ENCODE assay signal across 10 mouse cellular contexts in the genomic region with DNA sequence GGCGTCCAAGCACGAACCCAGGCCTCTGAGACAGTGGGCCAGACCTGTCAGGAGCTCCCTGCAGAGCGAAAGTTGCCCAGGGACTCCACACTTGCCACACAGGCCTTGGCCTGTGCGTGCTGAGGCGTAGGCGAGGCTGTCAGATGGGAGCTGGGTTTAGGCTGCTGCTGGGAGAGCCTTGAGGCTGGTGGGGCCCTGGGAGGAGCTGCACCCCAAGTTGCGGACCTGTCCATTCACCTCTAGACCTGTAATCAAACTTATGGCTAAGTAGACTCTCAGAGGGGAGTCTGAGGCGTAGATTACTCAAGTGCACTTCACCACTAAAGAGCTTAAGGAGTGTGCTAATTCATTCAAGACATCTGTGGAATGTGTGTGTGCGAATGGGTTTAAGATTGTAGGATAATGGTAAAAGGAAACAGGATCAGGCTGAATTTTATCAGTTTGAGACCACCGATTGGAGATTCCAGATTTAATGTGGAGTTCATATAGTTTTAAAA. TPM values are rescaled to one million over a fixed set of nuclear protein-coding genes. Genes with fewer than 3 reads are reported as not detected.
DNase-seq lines count a peak whose midpoint lies in the region; ATAC-seq and TF ChIP-seq lines count a peak whose summit lies in the region.
"Had no signal": no experiment of that assay in that cellular context is flagged by ENCODE, and none has a peak within 500 bp of the region (broad histone marks: within the 10 kb centered on the region; RNA-seq: fewer than 3 reads in every experiment).

No protein-coding gene starts in this region.

- ATAC-seq in limb, embryonic 12.5 days (ENCODE audit: insufficient number of reproducible peaks, insufficient read depth, low FRiP score, low TSS enrichment, low read depth), result no peak
- ATAC-seq in neural tube, embryonic 15.5 days (ENCODE audit: low FRiP score), result no peak; the same call in 1 of the 2 replicates

- H3K79me2 ChIP-seq in liver, adult 2 months (ENCODE audit: control insufficient read depth, insufficient read depth, low read length), result peaks cover 8% of the 10 kb centered on the region; the same call in 1 of the 2 replicates

- H3K9me3 ChIP-seq in limb, embryonic 12.5 days, result no peaks in the 10 kb centered on the region
- H3K9me3 ChIP-seq in neural tube, embryonic 15.5 days (replicated peaks), result no peaks in the 10 kb centered on the region

- peak overlapping the region; percentile 79 for H3K27ac ChIP-seq in liver, adult 2 months (replicated peaks; ENCODE audit: insufficient read depth, low read depth, low read length)
- peak overlapping the region; percentile 79 for H3K27ac ChIP-seq in embryonic fibroblast, embryonic 13.5 days (ENCODE audit: insufficient read depth, low read length)
- H3K27ac ChIP-seq in limb, embryonic 12.5 days, result peak overlapping the region; percentile 87
- peak overlapping the region; percentile 96 for H3K27ac ChIP-seq in neural tube, embryonic 15.5 days (replicated peaks)

- peaks cover 7% of the 10 kb centered on the region for H3K4me1 ChIP-seq in liver, adult 2 months (ENCODE audit: control insufficient read depth, insufficient read depth, low read length)
- no peaks in the 10 kb centered on the region for H3K4me1 ChIP-seq in embryonic fibroblast, embryonic 13.5 days (ENCODE audit: control insufficient read depth, insufficient read depth, low read length)
- H3K4me1 ChIP-seq in limb, embryonic 12.5 days (replicated peaks), result peaks cover 8% of the 10 kb centered on the region; the same call in 1 of the 2 replicates
- H3K4me1 ChIP-seq in neural tube, embryonic 15.5 days, result peaks cover 17% of the 10 kb centered on the region

- TF ChIP-seq POLR2A in liver, adult 2 months (IDR thresholded peaks at IDR 0.05; ENCODE audit: extremely low read depth, insufficient read depth, low read length), result no peak
- TF ChIP-seq POLR2A in embryonic fibroblast, embryonic 13.5 days (IDR thresholded peaks at IDR 0.05; ENCODE audit: low read depth, low read length), result peak; percentile 73

- WGBS in liver, adult 2 months, result 9% methylated on average over 10 of the region's 10 CpGs
- 11% methylated on average over 10 of the region's 10 CpGs for WGBS in limb, embryonic 12.5 days
- WGBS in neural tube, embryonic 15.5 days, result 15% methylated on average over 10 of the region's 10 CpGs

- H3K9ac ChIP-seq in liver, adult 2 months (ENCODE audit: low read depth, low read length), result peak overlapping the region; percentile 83
- peak overlapping the region; percentile 79 for H3K9ac ChIP-seq in limb, embryonic 12.5 days (replicated peaks)
- H3K9ac ChIP-seq in neural tube, embryonic 15.5 days (replicated peaks), result peak overlapping the region; percentile 94

- H3K27me3 ChIP-seq in liver, adult 2 months (ENCODE audit: control insufficient read depth, insufficient read depth, low read length), result no peaks in the 10 kb centered on the region
- no peaks in the 10 kb centered on the region for H3K27me3 ChIP-seq in limb, embryonic 12.5 days
- H3K27me3 ChIP-seq in neural tube, embryonic 15.5 days (replicated peaks), result no peaks in the 10 kb centered on the region

- no peak for DNase-seq in liver, adult 2 months (ENCODE audit: extremely low read depth, low read depth, low spot score)
- no peak for DNase-seq in liver
- DNase-seq in embryo, embryonic 10.5 days (ENCODE audit: low spot score), result no peak
- no peak for DNase-seq in urinary bladder, adult 18-20 months (ENCODE audit: low spot score in 2 of 2)
- DNase-seq in left cerebral cortex, adult 18-20 months (ENCODE audit: low spot score in 2 of 2), result no peak

- H3K4me3 ChIP-seq in liver, adult 2 months (ENCODE audit: insufficient read depth, low read depth, low read length), result peak overlapping the region; percentile 69
- peak overlapping the region; percentile 55 for H3K4me3 ChIP-seq in embryonic fibroblast, embryonic 13.5 days (ENCODE audit: insufficient read depth, low read length)
- H3K4me3 ChIP-seq in limb, embryonic 12.5 days (replicated peaks), result peak overlapping the region; percentile 64
- peak overlapping the region; percentile 78 for H3K4me3 ChIP-seq in neural tube, embryonic 15.5 days (replicated peaks)

- peak overlapping the region; percentile 79 for H3K4me2 ChIP-seq in limb, embryonic 12.5 days
- peak overlapping the region; percentile 89 for H3K4me2 ChIP-seq in neural tube, embryonic 15.5 days

- peaks cover 7% of the 10 kb centered on the region; the same call in 1 of the 2 replicates for H3K36me3 ChIP-seq in liver, adult 2 months (ENCODE audit: control insufficient read depth, insufficient read depth, low read length)
- H3K36me3 ChIP-seq in limb, embryonic 12.5 days, result peaks cover 10% of the 10 kb centered on the region
- peaks cover 3% of the 10 kb centered on the region for H3K36me3 ChIP-seq in neural tube, embryonic 15.5 days

- no peak for TF ChIP-seq CTCF in liver, adult 2 months (IDR thresholded peaks at IDR 0.05; ENCODE audit: low read depth, low read length)
- no peak for TF ChIP-seq CTCF in embryonic fibroblast, embryonic 13.5 days (IDR thresholded peaks at IDR 0.05; ENCODE audit: borderline replicate concordance, insufficient read depth, low read length)

RNA-seq across cellular contexts. Expression of a gene that starts 0.6 kb away (rescaled TPM):
- total RNA-seq in liver, adult 2 months (2014; rRNA removed), result 13.7 and 14.2 TPM in 2 replicates
- polyA plus RNA-seq in liver, adult 2 months (2012; rRNA removed), result 5.5 and 7.2 TPM in 2 replicates
- polyA plus RNA-seq in embryonic fibroblast, embryonic 13.5 days (2011; ENCODE audit: insufficient read length, low read depth, missing spikeins), result 8.0 and 9.9 TPM in 2 replicates
- polyA plus RNA-seq in limb, embryonic 12.5 days (2016; fragmentation: Nextera tagmentation; extraction: Ambion mirVana), result 6.5 and 7.4 TPM in 2 replicates
- 7.8 and 9.0 TPM in 2 replicates for polyA plus RNA-seq in neural tube, embryonic 15.5 days (2015; fragmentation: Nextera tagmentation; extraction: Ambion mirVana)
- 10 to 100 TPM; 16.8 to 17.7 TPM for total RNA-seq in left cerebral cortex, adult 18-20 months (2021)

RNA-seq across cellular contexts. Expression of a gene that starts 37.9 kb away (rescaled TPM):
- total RNA-seq in liver, adult 2 months (2014; rRNA removed), result not detected in 2 replicates
- not detected in 2 replicates for polyA plus RNA-seq in liver, adult 2 months (2012; rRNA removed)
- polyA plus RNA-seq in embryonic fibroblast, embryonic 13.5 days (2011; ENCODE audit: insufficient read length, low read depth, missing spikeins), result not detected in 2 replicates
- polyA plus RNA-seq in limb, embryonic 12.5 days (2016; fragmentation: Nextera tagmentation; extraction: Ambion mirVana), result 0.49 and 0.71 TPM in 2 replicates
- 0.51 and 0.55 TPM in 2 replicates for polyA plus RNA-seq in neural tube, embryonic 15.5 days (2015; fragmentation: Nextera tagmentation; extraction: Ambion mirVana)
- total RNA-seq in left cerebral cortex, adult 18-20 months (2021), result not detected
- total RNA-seq: adrenal gland, postnatal 36 days; megakaryocyte progenitor cell, adult 5-6 weeks had no signal

RNA-seq across cellular contexts. Expression of a gene that starts 58.7 kb away (rescaled TPM):
- total RNA-seq in liver, adult 2 months (2014; rRNA removed), result not detected in 2 replicates
- polyA plus RNA-seq in liver, adult 2 months (2012; rRNA removed), result not detected in 2 replicates
- not detected in 2 replicates for polyA plus RNA-seq in embryonic fibroblast, embryonic 13.5 days (2011; ENCODE audit: insufficient read length, low read depth, missing spikeins)
- polyA plus RNA-seq in limb, embryonic 12.5 days (2016; fragmentation: Nextera tagmentation; extraction: Ambion mirVana), result not detected in 2 replicates
- polyA plus RNA-seq in neural tube, embryonic 15.5 days (2015; fragmentation: Nextera tagmentation; extraction: Ambion mirVana), result not detected in 2 replicates
- not detected for total RNA-seq in left cerebral cortex, adult 18-20 months (2021)
- total RNA-seq: adrenal gland, postnatal 36 days; megakaryocyte progenitor cell, adult 5-6 weeks had no signal

RNA-seq across cellular contexts. Expression of a gene that starts 59.9 kb away (rescaled TPM):
- total RNA-seq in liver, adult 2 months (2014; rRNA removed), result 52.2 TPM in 2 replicates
- polyA plus RNA-seq in liver, adult 2 months (2012; rRNA removed), result 22.3 and 27.8 TPM in 2 replicates
- polyA plus RNA-seq in embryonic fibroblast, embryonic 13.5 days (2011; ENCODE audit: insufficient read length, low read depth, missing spikeins), result 74.3 and 83.7 TPM in 2 replicates
- polyA plus RNA-seq in limb, embryonic 12.5 days (2016; fragmentation: Nextera tagmentation; extraction: Ambion mirVana), result 107 and 109 TPM in 2 replicates
- polyA plus RNA-seq in neural tube, embryonic 15.5 days (2015; fragmentation: Nextera tagmentation; extraction: Ambion mirVana), result 90.1 and 96.7 TPM in 2 replicates
- total RNA-seq in left cerebral cortex, adult 18-20 months (2021), result 100 to 1,000 TPM; 167 to 177 TPM
